13 mouse cellular contexts compared by ENCODE assay signal in the genomic region with DNA sequence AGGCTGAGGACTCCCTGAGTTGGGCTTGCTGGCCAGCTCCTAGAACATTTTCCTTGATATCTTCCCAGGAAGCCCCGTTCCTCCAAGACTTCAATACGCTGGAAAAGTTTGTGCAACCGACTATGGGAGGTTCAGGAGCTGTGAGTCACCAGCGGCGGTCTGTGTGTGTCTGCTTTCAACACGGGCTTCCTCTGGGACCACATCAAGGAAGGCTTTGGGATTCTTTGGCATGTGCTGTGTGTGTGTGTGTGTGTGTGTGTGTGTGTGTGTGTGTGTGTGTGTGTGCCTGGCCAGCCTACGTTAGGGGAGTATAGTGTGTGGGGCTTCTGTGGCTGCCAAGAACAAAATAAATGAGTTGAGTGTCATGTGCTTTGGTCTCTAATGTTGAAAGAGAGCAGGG. TPM values are rescaled to one million over a fixed set of nuclear protein-coding genes. Genes with fewer than 3 reads are reported as not detected.
A peak's percentile ranks its signal among the peaks of the same experiment; 100 is the strongest.
DNase-seq lines count a peak whose midpoint lies in the region; ATAC-seq and TF ChIP-seq lines count a peak whose summit lies in the region.
"Had no signal": no experiment of that assay in that cellular context is flagged by ENCODE, and none has a peak within 500 bp of the region (broad histone marks: within the 10 kb centered on the region; RNA-seq: fewer than 3 reads in every experiment).

No protein-coding gene starts in this region.

- 62% methylated on average over 7 of the region's 7 CpGs for WGBS in heart, embryonic 11.5 days (ENCODE audit: insufficient replicate concordance)
- WGBS in heart, adult 2 months: 17% methylated on average over 7 of the region's 7 CpGs
- 45% methylated on average over 7 of the region's 7 CpGs for WGBS in lung, postnatal 0 days
- WGBS in forebrain, embryonic 10.5 days: 88% methylated on average over 7 of the region's 7 CpGs

- no peak overlapping the region for H3K9ac ChIP-seq in heart, embryonic 11.5 days (ENCODE audit: low read depth, low read length)
- H3K9ac ChIP-seq in heart, adult 2 months (ENCODE audit: low read depth, low read length): no peak overlapping the region
- no peak overlapping the region for H3K9ac ChIP-seq in lung, postnatal 0 days (replicated peaks; ENCODE audit: low read depth)
- H3K9ac ChIP-seq: forebrain, embryonic 12.5 days had no signal

- TF ChIP-seq CTCF in heart, adult 2 months (IDR thresholded peaks at IDR 0.05): no peak
- TF ChIP-seq CTCF in lung, postnatal 0 days (IDR thresholded peaks at IDR 0.05): no peak

- no peaks in the 10 kb centered on the region for H3K9me3 ChIP-seq in heart, embryonic 11.5 days (replicated peaks; ENCODE audit: control insufficient read depth, low read length)
- no peaks in the 10 kb centered on the region for H3K9me3 ChIP-seq in lung, postnatal 0 days (ENCODE audit: low read length)
- no peaks in the 10 kb centered on the region for H3K9me3 ChIP-seq in forebrain, embryonic 10.5 days
- H3K9me3 ChIP-seq: forebrain, embryonic 12.5 days had no signal

- intact Hi-C loops in heart, adult 2 months (cut with DNase I): no loop called here

- no peaks in the 10 kb centered on the region for H3K4me1 ChIP-seq in heart, embryonic 11.5 days (ENCODE audit: control insufficient read depth, insufficient read depth, low read length)
- H3K4me1 ChIP-seq in heart, adult 2 months (ENCODE audit: control insufficient read depth, insufficient read depth, low read length): no peaks in the 10 kb centered on the region; the same call in 1 of the 2 replicates
- no peaks in the 10 kb centered on the region for H3K4me1 ChIP-seq in lung, postnatal 0 days (ENCODE audit: insufficient read depth, low read depth, low read length)
- 0 out of 2 replicates have a peak, but pooled peaks cover 8% of the 10 kb centered on the region for H3K4me1 ChIP-seq in forebrain, embryonic 10.5 days
- H3K4me1 ChIP-seq: forebrain, embryonic 12.5 days had no signal

- H3K27me3 ChIP-seq in heart, embryonic 11.5 days (ENCODE audit: control insufficient read depth, insufficient read depth, low read length): no peaks in the 10 kb centered on the region
- H3K27me3 ChIP-seq in heart, adult 2 months (ENCODE audit: control insufficient read depth, insufficient read depth, low read length): no peaks in the 10 kb centered on the region
- no peaks in the 10 kb centered on the region for H3K27me3 ChIP-seq in lung, postnatal 0 days (replicated peaks; ENCODE audit: insufficient read depth, low read length)
- no peaks in the 10 kb centered on the region for H3K27me3 ChIP-seq in forebrain, embryonic 10.5 days (ENCODE audit: poor library complexity, severe bottlenecking)
- H3K27me3 ChIP-seq: forebrain, embryonic 12.5 days had no signal

- no peak overlapping the region for H3K4me3 ChIP-seq in heart, embryonic 11.5 days (ENCODE audit: low read depth, low read length)
- no peak overlapping the region for H3K4me3 ChIP-seq in heart, adult 2 months
- H3K4me3 ChIP-seq in lung, postnatal 0 days (ENCODE audit: low read depth, low read length): no peak overlapping the region
- H3K4me3 ChIP-seq in forebrain, embryonic 10.5 days: no peak overlapping the region
- H3K4me3 ChIP-seq: forebrain, embryonic 12.5 days had no signal

- H3K27ac ChIP-seq in heart, embryonic 11.5 days (ENCODE audit: low read depth, low read length): no peak overlapping the region
- no peak overlapping the region for H3K27ac ChIP-seq in heart, adult 2 months
- H3K27ac ChIP-seq in lung, postnatal 0 days (ENCODE audit: low read length): peak overlapping the region; percentile 73
- no peak overlapping the region for H3K27ac ChIP-seq in forebrain, embryonic 10.5 days
- H3K27ac ChIP-seq: forebrain, embryonic 12.5 days; macrophage had no signal

- DNase-seq in heart, adult 11 months: peak; percentile 93
- DNase-seq in adrenal gland, adult (ENCODE audit: inconsistent age in 2 of 2, low spot score in 1 of 2): peak; percentile 66 to 87
- DNase-seq in heart, adult 2 months: peak; percentile 31 to 52
- peak; percentile 93 for DNase-seq in lung, postnatal 0 days (ENCODE audit: low spot score)
- no peak for DNase-seq in liver
- DNase-seq in thymus, postnatal 0 days (ENCODE audit: low spot score): no peak
- no peak for DNase-seq in forebrain, embryonic 10.5 days (ENCODE audit: extremely low spot score, low spot score)
- DNase-seq: cerebellum, adult 18-20 months had no signal

- no peak for TF ChIP-seq EP300 in heart, adult 2 months (IDR thresholded peaks at IDR 0.05; ENCODE audit: insufficient read depth, low read depth, low read length)
- no peak; the same call in 1 of the 2 replicates for TF ChIP-seq EP300 in lung, postnatal 0 days (IDR thresholded peaks at IDR 0.05)

- no peak overlapping the region for H3K4me2 ChIP-seq in heart, embryonic 11.5 days
- no peak overlapping the region for H3K4me2 ChIP-seq in lung, postnatal 0 days (replicated peaks; ENCODE audit: low read depth, low read length)
- H3K4me2 ChIP-seq: forebrain, embryonic 12.5 days had no signal

- no peak for ATAC-seq in heart, embryonic 11.5 days (replicated peaks; ENCODE audit: insufficient number of reproducible peaks, low FRiP score, low TSS enrichment)
- ATAC-seq in lung, postnatal 0 days: peak; percentile 95

- no peaks in the 10 kb centered on the region for H3K79me2 ChIP-seq in heart, adult 2 months (replicated peaks; ENCODE audit: control insufficient read depth, insufficient read depth, low read length)

- no peaks in the 10 kb centered on the region for H3K36me3 ChIP-seq in heart, embryonic 11.5 days (ENCODE audit: control insufficient read depth, insufficient read depth, low read length)
- H3K36me3 ChIP-seq in heart, adult 2 months (ENCODE audit: control insufficient read depth, insufficient read depth, low read length): no peaks in the 10 kb centered on the region
- no peaks in the 10 kb centered on the region for H3K36me3 ChIP-seq in lung, postnatal 0 days (ENCODE audit: insufficient read depth, low read length)
- no peaks in the 10 kb centered on the region for H3K36me3 ChIP-seq in forebrain, embryonic 10.5 days (replicated peaks)
- H3K36me3 ChIP-seq: forebrain, embryonic 12.5 days had no signal

- no peak for TF ChIP-seq POLR2A in heart, adult 2 months (IDR thresholded peaks at IDR 0.05; ENCODE audit: insufficient read depth, low read depth, low read length)

RNA-seq across cellular contexts. Expression of a gene that starts 17.7 kb away (rescaled TPM):
- not detected in 2 replicates for polyA plus RNA-seq in heart, embryonic 11.5 days (2014; fragmentation: Nextera tagmentation; extraction: Ambion mirVana)
- not detected for total RNA-seq in heart, adult 2 months (2021)
- polyA plus RNA-seq in heart, adult 2 months (2012; rRNA removed): not detected in 2 replicates
- 0.57 and 0.80 TPM in 2 replicates for polyA plus RNA-seq in lung, postnatal 0 days (2015; fragmentation: Nextera tagmentation; extraction: Ambion mirVana)
- not detected in 2 replicates for polyA plus RNA-seq in thymus, postnatal 0 days (2015; fragmentation: Nextera tagmentation; extraction: Ambion mirVana)
- polyA plus RNA-seq in forebrain, embryonic 10.5 days (2016; fragmentation: Nextera tagmentation; extraction: Ambion mirVana): not detected in 2 replicates
- polyA plus RNA-seq: C2C12; forebrain, embryonic 12.5 days; macrophage; spleen, adult 2 months had no signal

Comparison
In these comparisons a context has a peak if more than half of its experiments do, and no peak if none do; other contexts are left out.
1. DNase-seq: peak in heart, adult 11 months (single experiment), adrenal gland, adult (2 of 2), heart, adult 2 months (2 of 2) and lung, postnatal 0 days (single experiment); none in liver (single experiment), thymus, postnatal 0 days (single experiment) and forebrain, embryonic 10.5 days (single experiment).